Mouse (Mus musculus): ENCODE measurements at regions not wholly inside any gene's neighbourhood (a gene's known extent, or its start where the extent isn't known, plus 50 kb on each side); places are given as distances from the start of the nearest gene placed in this dataset.

DNA sequence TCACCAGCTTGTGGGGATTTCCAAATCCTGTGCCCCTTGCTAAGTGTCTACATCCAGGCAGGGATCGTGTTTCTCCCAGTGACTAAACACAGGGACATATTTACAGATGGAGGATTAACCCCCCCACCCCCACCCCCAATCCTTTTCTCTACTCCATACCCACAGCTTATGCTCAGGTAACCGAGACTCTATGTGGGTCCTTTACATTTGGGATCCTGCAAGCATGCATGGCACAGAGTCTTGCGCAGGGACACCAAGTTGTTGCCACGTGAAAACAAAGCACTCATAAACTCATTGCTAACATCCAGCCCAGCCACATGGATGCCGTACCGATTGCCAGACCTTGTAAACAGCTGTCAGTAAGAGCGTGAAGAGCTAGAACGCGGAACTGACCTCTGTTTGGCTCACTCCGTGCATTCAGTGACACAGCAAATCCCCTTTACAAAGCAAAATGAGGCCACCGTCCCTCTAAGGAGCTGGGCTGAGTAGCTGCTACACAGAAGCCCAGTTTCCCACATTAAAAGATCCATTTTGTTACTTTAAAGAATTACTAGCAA is 1204.9 kb upstream of the A1bg start:
- TF ChIP-seq POLR2A (IDR thresholded peaks at IDR 0.05; ENCODE audit: insufficient read length, low read depth) = no peak
- no peak for TF ChIP-seq TCF12 (IDR thresholded peaks at IDR 0.05; ENCODE audit: insufficient read depth, poor library complexity, severe bottlenecking)
- no peak for TF ChIP-seq MAX (IDR thresholded peaks at IDR 0.05; ENCODE audit: low read depth)
- no peak for TF ChIP-seq USF1 (IDR thresholded peaks at IDR 0.05; ENCODE audit: low read depth)
- no peak for TF ChIP-seq E2F4 (IDR thresholded peaks at IDR 0.05; ENCODE audit: insufficient read depth)
- peak in 2 of 3 experiments; percentile 28 to 73 for TF ChIP-seq MYOD1 (IDR thresholded peaks at IDR 0.05; ENCODE audit: control insufficient read depth in 1 of 3, insufficient read length in 2 of 3, low read depth in 2 of 3)
- TF ChIP-seq SRF (IDR thresholded peaks at IDR 0.05; ENCODE audit: control insufficient read depth, insufficient read length, low read depth) = no peak
- TF ChIP-seq CEBPB (IDR thresholded peaks at IDR 0.05; ENCODE audit: insufficient read depth, poor library complexity, severe bottlenecking) = no peak
